19 mouse cellular contexts compared by ENCODE assay signal in genomic region chr10:118739849-118740481, GRCm38 (mm10).
DNase-seq lines count a peak whose midpoint lies in the region; ATAC-seq and TF ChIP-seq lines count a peak whose summit lies in the region.
"Had no signal": no experiment of that assay in that cellular context is flagged by ENCODE, and none has a peak within 500 bp of the region (broad histone marks: within the 10 kb centered on the region; RNA-seq: fewer than 3 reads in every experiment).

No protein-coding gene starts in this region.

- peak; percentile 58 for ATAC-seq in lung, postnatal 0 days
- ATAC-seq: forebrain, embryonic 14.5 days; hindbrain, embryonic 16.5 days; inflammation-experienced regulatory T-cells, adult 6 months had no signal

- no peaks in the 10 kb centered on the region for H3K9me3 ChIP-seq in lung, postnatal 0 days (ENCODE audit: low read length)
- H3K9me3 ChIP-seq: embryonic facial prominence, embryonic 13.5 days; heart, embryonic 15.5 days; hindbrain, embryonic 12.5 days had no signal

- H3K4me2 ChIP-seq in lung, postnatal 0 days (replicated peaks; ENCODE audit: low read depth, low read length) = no peak overlapping the region
- H3K4me2 ChIP-seq: embryonic facial prominence, embryonic 13.5 days; heart, embryonic 11.5 days; heart, embryonic 15.5 days; hindbrain, embryonic 12.5 days had no signal

- peak; percentile 42 to 50 for DNase-seq in cerebellum, postnatal 14 days
- no peak for DNase-seq in cerebellum, adult 18-20 months
- peak; percentile 9 for DNase-seq in kidney, adult 2 months
- DNase-seq in kidney, adult 18-20 months = no peak
- DNase-seq in lung, postnatal 0 days (ENCODE audit: low spot score) = peak; percentile 38
- DNase-seq in lung, postnatal 36 days = peak; percentile 10
- no peak for DNase-seq in adrenal gland, adult 8-10 months
- DNase-seq: adrenal gland, postnatal 14 days; cerebellum, adult 2 months; cerebellum, postnatal 25 days; gastrocnemius, postnatal 36 days; heart, adult 18-20 months had no signal

- no peak overlapping the region for H3K27ac ChIP-seq in kidney, adult 2 months (ENCODE audit: insufficient read depth, low read depth, low read length)
- H3K27ac ChIP-seq in lung, postnatal 0 days (ENCODE audit: low read length) = no peak overlapping the region
- H3K27ac ChIP-seq: embryonic facial prominence, embryonic 13.5 days; heart, embryonic 15.5 days; hindbrain, embryonic 12.5 days had no signal

- no peak for TF ChIP-seq CTCF in kidney, adult 2 months (conservative IDR thresholded peaks at IDR 0.05; ENCODE audit: insufficient read depth, insufficient read length, low read depth, low read length)
- TF ChIP-seq CTCF in lung, postnatal 0 days (IDR thresholded peaks at IDR 0.05) = no peak

- H3K36me3 ChIP-seq in kidney, adult 2 months (ENCODE audit: control insufficient read depth, insufficient read depth, low read length) = no peaks in the 10 kb centered on the region
- H3K36me3 ChIP-seq in lung, postnatal 0 days (ENCODE audit: insufficient read depth, low read length) = no peaks in the 10 kb centered on the region
- H3K36me3 ChIP-seq: embryonic facial prominence, embryonic 13.5 days; heart, embryonic 15.5 days; hindbrain, embryonic 12.5 days had no signal

- no peak overlapping the region for H3K4me3 ChIP-seq in kidney, adult 2 months (ENCODE audit: insufficient read depth, low read depth, low read length)
- no peak overlapping the region for H3K4me3 ChIP-seq in lung, postnatal 0 days (ENCODE audit: low read depth, low read length)
- H3K4me3 ChIP-seq: embryonic facial prominence, embryonic 13.5 days; heart, embryonic 15.5 days; hindbrain, embryonic 12.5 days had no signal

- H3K4me1 ChIP-seq in kidney, adult 2 months (ENCODE audit: control insufficient read depth, insufficient read depth, low read length) = peaks cover 2% of the 10 kb centered on the region; the same call in 1 of the 2 replicates
- H3K4me1 ChIP-seq in lung, postnatal 0 days (ENCODE audit: insufficient read depth, low read depth, low read length) = no peaks in the 10 kb centered on the region
- H3K4me1 ChIP-seq: embryonic facial prominence, embryonic 13.5 days; heart, embryonic 15.5 days; hindbrain, embryonic 12.5 days had no signal

- 62% methylated on average over 10 of the region's 10 CpGs for WGBS in kidney, adult 2 months
- 62% methylated on average over 10 of the region's 10 CpGs for WGBS in lung, postnatal 0 days

- no peaks in the 10 kb centered on the region for H3K27me3 ChIP-seq in kidney, adult 2 months (replicated peaks; ENCODE audit: control insufficient read depth, insufficient read depth, low read length)
- H3K27me3 ChIP-seq in lung, postnatal 0 days (replicated peaks; ENCODE audit: insufficient read depth, low read length) = no peaks in the 10 kb centered on the region
- H3K27me3 ChIP-seq: embryonic facial prominence, embryonic 13.5 days; heart, embryonic 15.5 days; hindbrain, embryonic 12.5 days had no signal

- no peak for TF ChIP-seq EP300 in lung, postnatal 0 days (IDR thresholded peaks at IDR 0.05)

- H3K9ac ChIP-seq in lung, postnatal 0 days (replicated peaks; ENCODE audit: low read depth) = no peak overlapping the region
- H3K9ac ChIP-seq: embryonic facial prominence, embryonic 13.5 days; heart, embryonic 15.5 days; hindbrain, embryonic 12.5 days had no signal

- TF ChIP-seq POLR2A in kidney, adult 2 months (IDR thresholded peaks at IDR 0.05; ENCODE audit: low read depth, low read length) = no peak

Comparison
In these comparisons a context has a peak if more than half of its experiments do, and no peak if none do; other contexts are left out.
1. DNase-seq: peak in cerebellum, postnatal 14 days (2 of 2), kidney, adult 2 months (single experiment), lung, postnatal 0 days (single experiment) and lung, postnatal 36 days (single experiment); none in cerebellum, adult 18-20 months (0 of 2), kidney, adult 18-20 months (single experiment) and adrenal gland, adult 8-10 months (single experiment).